Mouse (Mus musculus) limb, embryonic 10.5 days (tissue): ENCODE measurements around the gene Srsf11. TPM values are rescaled to one million over a fixed set of nuclear protein-coding genes. Genes with fewer than 3 reads are reported as not detected.

Source experiments
- polyA plus RNA-seq: library from polyadenylated mRNA; unstranded; fragments of >200 nt; fragmentation: Nextera tagmentation; extraction: Ambion mirVana; gene quantifications from 2 replicates; pipeline ENCODE4 v1.2.1, GENCODE M21; 2016

Gene Srsf11
- polyA plus RNA-seq, 1 experiment from 2014 or later = 333 TPM

Other genes starting within 250 kb of the Srsf11 start
- gene Cth, start 111.6 kb downstream of the Srsf11 start, polyA plus RNA-seq = 30.0 and 42.3 TPM in 2 replicates
- gene Ankrd13c, start 89.4 kb downstream of the Srsf11 start, polyA plus RNA-seq = 16.5 and 17.9 TPM in 2 replicates
- 82.3 and 82.7 TPM in 2 replicates for gene Lrrc40, start within 50 bp of the Srsf11 start, polyA plus RNA-seq